Mouse (Mus musculus): ENCODE data around the gene Rasal2. TPM values are rescaled to one million over a fixed set of nuclear protein-coding genes. Genes with fewer than 3 reads are reported as not detected.

The Rasal2 gene
- polyA plus RNA-seq, 1 experiment from 2014 or later, result 8.6 TPM

GRCm38 (mm10) chr1:157290173-157290572 is 122.2 kb downstream of the Rasal2 start:
- no peaks in the 10 kb centered on the region for H3K4me1 ChIP-seq (replicated peaks; ENCODE audit: control insufficient read depth, insufficient read depth)
- no peaks in the 10 kb centered on the region for H3K36me3 ChIP-seq (ENCODE audit: control insufficient read depth, insufficient read depth, low read length)
- ATAC-seq (ENCODE audit: low FRiP score, low TSS enrichment) (no peak), DNase-seq (ENCODE audit: low spot score) (no peak)
- 86% methylated on average over 2 of the region's 2 CpGs for WGBS
- H3K27me3 ChIP-seq (ENCODE audit: control insufficient read depth, insufficient read depth, low read length), result no peaks in the 10 kb centered on the region
- TF ChIP-seq EP300 (optimal IDR thresholded peaks at IDR 0.05) (no peak), CTCF (IDR thresholded peaks at IDR 0.05; ENCODE audit: low read depth) (no peak)
- H3K4me2 ChIP-seq (replicated peaks; ENCODE audit: low read depth), result no peak overlapping the region
- no peak overlapping the region for H3K9ac ChIP-seq (ENCODE audit: low read length)
- H3K4me3 ChIP-seq (ENCODE audit: low read depth, low read length), result no peak overlapping the region
- H3K9me3 ChIP-seq (ENCODE audit: control insufficient read depth, low read length), result no peaks in the 10 kb centered on the region
- no peak overlapping the region for H3K27ac ChIP-seq (replicated peaks)

DNA sequence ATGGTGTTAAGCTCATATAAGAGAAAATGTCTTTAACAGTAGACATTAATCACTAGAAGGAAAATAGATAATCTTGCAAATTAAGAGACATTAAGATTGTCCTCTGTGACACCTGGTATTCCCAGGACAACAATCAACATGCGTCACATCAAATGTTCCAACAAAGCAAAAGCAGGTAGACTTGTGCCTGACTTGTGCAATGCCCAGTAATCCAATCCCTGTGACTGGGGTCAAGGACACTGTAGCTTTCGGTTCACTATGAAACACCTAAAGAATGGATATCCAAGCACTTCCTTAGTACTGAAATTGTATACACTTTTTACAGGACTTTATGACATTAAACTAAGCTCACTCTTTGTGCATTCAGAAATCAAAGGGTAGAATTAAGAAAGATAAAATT is 123.1 kb downstream of the Rasal2 start:
- WGBS, result 85% methylated on average over 2 of the region's 2 CpGs
- no peaks in the 10 kb centered on the region for H3K27me3 ChIP-seq (ENCODE audit: control insufficient read depth, insufficient read depth, low read length)
- no peak for DNase-seq (ENCODE audit: low spot score)
- no peak overlapping the region for H3K4me3 ChIP-seq (ENCODE audit: low read depth, low read length)
- no peak overlapping the region for H3K9ac ChIP-seq (ENCODE audit: low read length)
- H3K36me3 ChIP-seq (ENCODE audit: control insufficient read depth, insufficient read depth, low read length), result no peaks in the 10 kb centered on the region
- H3K27ac ChIP-seq (replicated peaks), result no peak overlapping the region
- no peak for TF ChIP-seq CTCF (IDR thresholded peaks at IDR 0.05; ENCODE audit: low read depth)
- no peak for TF ChIP-seq EP300 (optimal IDR thresholded peaks at IDR 0.05)
- no peaks in the 10 kb centered on the region for H3K9me3 ChIP-seq (ENCODE audit: control insufficient read depth, low read length)
- no peaks in the 10 kb centered on the region for H3K4me1 ChIP-seq (replicated peaks; ENCODE audit: control insufficient read depth, insufficient read depth)
- no peak overlapping the region for H3K4me2 ChIP-seq (replicated peaks; ENCODE audit: low read depth)
- no peak for ATAC-seq (ENCODE audit: low FRiP score, low TSS enrichment)

GRCm38 (mm10) chr1:157286561-157286960 is 125.8 kb downstream of the Rasal2 start:
- Histone ChIP-seq H3K27ac (replicated peaks) (no peak overlapping the region), H3K9me3 (ENCODE audit: control insufficient read depth, low read length) (no peaks in the 10 kb centered on the region), H3K4me2 (replicated peaks; ENCODE audit: low read depth) (no peak overlapping the region), H3K4me1 (replicated peaks; ENCODE audit: control insufficient read depth, insufficient read depth) (no peaks in the 10 kb centered on the region), H3K9ac (ENCODE audit: low read length) (no peak overlapping the region), H3K36me3 (ENCODE audit: control insufficient read depth, insufficient read depth, low read length) (no peaks in the 10 kb centered on the region), H3K27me3 (ENCODE audit: control insufficient read depth, insufficient read depth, low read length) (no peaks in the 10 kb centered on the region), H3K4me3 (ENCODE audit: low read depth, low read length) (no peak overlapping the region)
- peak; percentile 35 for DNase-seq (ENCODE audit: low spot score)
- TF ChIP-seq EP300 (optimal IDR thresholded peaks at IDR 0.05) (no peak), CTCF (IDR thresholded peaks at IDR 0.05; ENCODE audit: low read depth) (peak; percentile 71)
- no peak for ATAC-seq (ENCODE audit: low FRiP score, low TSS enrichment)
- 12% methylated on average over 4 of the region's 4 CpGs for WGBS

DNA sequence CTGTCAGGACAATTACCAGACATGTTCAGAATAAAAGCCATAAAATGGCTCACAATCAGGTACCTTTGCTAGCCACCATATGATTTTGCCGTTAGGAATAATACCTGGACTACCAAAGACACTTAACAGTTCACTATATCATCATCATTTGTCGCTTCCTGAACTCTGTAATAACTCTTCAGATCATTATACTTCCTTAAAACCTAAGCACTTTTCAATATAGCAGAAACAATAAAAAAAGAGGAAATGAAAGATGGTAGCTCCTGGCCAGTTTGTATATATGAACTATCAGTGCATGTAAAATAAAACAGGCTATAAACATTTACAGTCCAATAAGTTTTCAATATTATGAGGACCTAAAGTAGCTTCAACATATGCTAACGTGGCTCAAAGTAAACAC is 127.0 kb downstream of the Rasal2 start:
- no peak for ATAC-seq (ENCODE audit: low FRiP score, low TSS enrichment)
- H3K9ac ChIP-seq (ENCODE audit: low read length), result no peak overlapping the region

DNA sequence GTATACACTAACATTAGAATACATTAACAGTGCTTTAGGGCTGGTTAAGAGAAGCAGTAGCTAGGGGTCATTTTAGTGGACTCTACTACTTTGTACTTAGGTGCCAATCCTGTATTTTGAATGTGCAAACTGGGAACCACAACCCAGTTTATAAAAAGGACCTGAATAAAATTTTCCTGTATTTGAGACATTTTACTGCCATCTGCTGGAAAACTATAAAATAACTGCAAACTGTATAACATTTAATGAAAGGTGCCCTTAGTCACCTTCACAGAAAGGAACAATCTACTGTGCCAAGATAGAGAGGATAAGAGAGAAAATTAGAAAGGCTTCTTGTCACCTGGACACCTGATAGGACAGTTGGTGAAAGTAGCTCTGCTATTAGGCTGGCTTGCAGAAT is 131.6 kb downstream of the Rasal2 start:
- TF ChIP-seq EP300 (optimal IDR thresholded peaks at IDR 0.05) (no peak), CTCF (IDR thresholded peaks at IDR 0.05; ENCODE audit: low read depth) (peak; percentile 63)
- Histone ChIP-seq H3K27me3 (ENCODE audit: control insufficient read depth, insufficient read depth, low read length) (no peaks in the 10 kb centered on the region), H3K36me3 (ENCODE audit: control insufficient read depth, insufficient read depth, low read length) (no peaks in the 10 kb centered on the region), H3K4me2 (replicated peaks; ENCODE audit: low read depth) (no peak overlapping the region), H3K4me1 (replicated peaks; ENCODE audit: control insufficient read depth, insufficient read depth) (no peaks in the 10 kb centered on the region), H3K9me3 (ENCODE audit: control insufficient read depth, low read length) (no peaks in the 10 kb centered on the region), H3K4me3 (ENCODE audit: low read depth, low read length) (no peak overlapping the region), H3K27ac (replicated peaks) (no peak overlapping the region), H3K9ac (ENCODE audit: low read length) (no peak overlapping the region)
- DNase-seq (ENCODE audit: low spot score) (no peak), ATAC-seq (ENCODE audit: low FRiP score, low TSS enrichment) (no peak)

More for the DNA sequence above, 127.0 kb downstream of the Rasal2 start:
- Histone ChIP-seq H3K36me3 (ENCODE audit: control insufficient read depth, insufficient read depth, low read length) (no peaks in the 10 kb centered on the region), H3K4me2 (replicated peaks; ENCODE audit: low read depth) (no peak overlapping the region), H3K27ac (replicated peaks) (no peak overlapping the region), H3K4me3 (ENCODE audit: low read depth, low read length) (no peak overlapping the region), H3K27me3 (ENCODE audit: control insufficient read depth, insufficient read depth, low read length) (no peaks in the 10 kb centered on the region), H3K4me1 (replicated peaks; ENCODE audit: control insufficient read depth, insufficient read depth) (no peaks in the 10 kb centered on the region), H3K9me3 (ENCODE audit: control insufficient read depth, low read length) (no peaks in the 10 kb centered on the region)
- WGBS, result 70% methylated on average over 3 of the region's 3 CpGs
- TF ChIP-seq EP300 (optimal IDR thresholded peaks at IDR 0.05), result no peak
- no peak for TF ChIP-seq CTCF (IDR thresholded peaks at IDR 0.05; ENCODE audit: low read depth)
- DNase-seq (ENCODE audit: low spot score), result no peak

DNA sequence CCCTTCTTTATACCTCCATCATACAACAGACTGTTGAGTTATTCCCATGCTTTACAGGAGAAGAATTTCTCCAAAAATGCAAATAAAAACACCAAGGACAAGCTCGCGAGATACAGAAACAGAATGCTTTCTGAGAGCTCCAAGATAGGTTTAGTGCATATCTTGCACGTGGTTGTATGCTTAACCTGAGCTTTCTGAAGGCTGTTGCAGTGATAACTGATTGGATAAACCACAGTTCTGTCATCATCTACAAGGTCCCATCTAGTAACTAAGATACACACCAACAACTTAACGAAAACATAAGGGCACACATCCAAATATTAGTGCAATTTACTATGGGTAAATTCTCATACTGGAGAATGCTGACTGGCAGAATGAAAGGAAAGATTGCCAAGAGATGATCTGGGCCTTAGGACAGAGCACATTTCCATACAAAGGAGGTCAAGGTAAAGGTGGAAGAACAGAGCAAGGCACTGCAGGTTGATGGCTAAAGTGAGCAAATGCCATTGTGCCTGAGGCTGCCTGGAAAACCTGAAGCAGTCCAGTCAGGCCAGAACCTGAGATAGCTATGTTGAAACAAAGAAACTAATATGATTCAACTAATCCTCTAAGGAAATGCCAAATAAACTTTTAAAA is 136.6 kb downstream of the Rasal2 start:
- TF ChIP-seq CTCF (IDR thresholded peaks at IDR 0.05; ENCODE audit: low read depth) (no peak), EP300 (optimal IDR thresholded peaks at IDR 0.05) (no peak)
- Histone ChIP-seq H3K9me3 (ENCODE audit: control insufficient read depth, low read length) (no peaks in the 10 kb centered on the region), H3K4me1 (replicated peaks; ENCODE audit: control insufficient read depth, insufficient read depth) (no peaks in the 10 kb centered on the region)

More for the DNA sequence above, 136.6 kb downstream of the Rasal2 start:
- 81% methylated on average over 4 of the region's 4 CpGs for WGBS
- Histone ChIP-seq H3K27me3 (ENCODE audit: control insufficient read depth, insufficient read depth, low read length) (no peaks in the 10 kb centered on the region), H3K4me2 (replicated peaks; ENCODE audit: low read depth) (no peak overlapping the region), H3K4me3 (ENCODE audit: low read depth, low read length) (no peak overlapping the region), H3K27ac (replicated peaks) (no peak overlapping the region), H3K9ac (ENCODE audit: low read length) (no peak overlapping the region), H3K36me3 (ENCODE audit: control insufficient read depth, insufficient read depth, low read length) (no peaks in the 10 kb centered on the region)
- DNase-seq (ENCODE audit: low spot score) (no peak), ATAC-seq (ENCODE audit: low FRiP score, low TSS enrichment) (no peak)

All from stomach, postnatal 0 days (tissue).